In the genomic region with DNA sequence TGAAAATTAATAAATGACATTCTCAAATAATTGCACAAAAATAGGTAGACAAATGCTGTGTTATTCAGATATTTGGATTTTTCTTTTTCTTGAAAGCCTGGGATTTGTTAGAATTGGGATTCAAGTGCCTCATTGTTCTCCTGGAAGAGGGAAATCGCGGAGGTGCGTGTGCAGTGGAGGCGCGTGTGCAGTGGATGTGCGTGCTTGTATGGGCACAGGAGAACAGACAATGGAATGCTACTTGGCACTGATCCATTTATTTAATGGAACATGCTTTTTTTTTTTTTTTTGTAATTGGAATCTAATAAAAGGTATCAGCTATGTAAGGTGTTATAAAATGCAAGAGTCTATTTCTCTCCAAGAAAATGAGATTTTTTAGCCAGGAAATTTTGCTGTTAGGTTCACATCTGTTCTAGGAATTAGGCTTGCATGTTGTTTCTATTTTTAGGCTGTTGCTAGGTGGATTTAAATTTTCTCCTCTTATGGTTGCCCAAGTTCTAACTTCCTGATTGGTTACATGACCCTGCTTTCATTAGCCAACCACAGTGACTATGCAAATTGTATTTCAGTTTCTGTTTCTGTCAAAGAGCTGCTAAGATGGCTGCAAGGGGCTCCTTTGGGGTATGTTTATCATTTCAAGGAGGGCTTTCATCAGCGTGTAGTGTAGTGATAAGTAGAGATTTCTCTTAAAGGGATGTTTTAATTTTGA, we compare ENCODE assay signal across 8 mouse cellular contexts. TPM values are rescaled to one million over a fixed set of nuclear protein-coding genes. Genes with fewer than 3 reads are reported as not detected.
DNase-seq lines count a peak whose midpoint lies in the region; ATAC-seq and TF ChIP-seq lines count a peak whose summit lies in the region.

No protein-coding gene starts in this region.

- H3K9me3 ChIP-seq in heart, embryonic 10.5 days = no peaks in the 10 kb centered on the region
- H3K9me3 ChIP-seq in liver, embryonic 16.5 days (replicated peaks; ENCODE audit: control insufficient read depth, low read length) = no peaks in the 10 kb centered on the region
- no peaks in the 10 kb centered on the region for H3K9me3 ChIP-seq in stomach, embryonic 14.5 days (ENCODE audit: control insufficient read depth, low read depth, low read length)

- no peak overlapping the region for H3K9ac ChIP-seq in liver, embryonic 16.5 days (ENCODE audit: low read depth, low read length)
- H3K9ac ChIP-seq in stomach, embryonic 14.5 days (replicated peaks; ENCODE audit: low read depth, low read length) = no peak overlapping the region

- 80% methylated on average over 7 of the region's 7 CpGs for WGBS in heart, embryonic 10.5 days
- 75% methylated on average over 7 of the region's 7 CpGs for WGBS in liver, embryonic 16.5 days (ENCODE audit: insufficient replicate concordance)
- WGBS in stomach, embryonic 14.5 days = 60% methylated on average over 7 of the region's 7 CpGs

- peak overlapping the region; percentile 22 for H3K4me3 ChIP-seq in layer of hippocampus, adult 2 months
- no peak overlapping the region for H3K4me3 ChIP-seq in heart, embryonic 10.5 days
- H3K4me3 ChIP-seq in liver, embryonic 16.5 days (ENCODE audit: low read depth, low read length) = 0 out of 2 replicates have a peak overlapping the region, but pooled peaks have one; percentile 14
- no peak overlapping the region for H3K4me3 ChIP-seq in stomach, embryonic 14.5 days (ENCODE audit: low read depth, low read length)

- no peak for DNase-seq in layer of hippocampus, adult 2 months (ENCODE audit: low spot score in 2 of 2)
- no peak for DNase-seq in layer of hippocampus, adult 8-10 months (ENCODE audit: low spot score in 2 of 2)
- peak; percentile 88 for DNase-seq in adipocyte (ENCODE audit: low spot score)
- DNase-seq in heart, embryonic 10.5 days (ENCODE audit: low spot score) = no peak
- no peak for DNase-seq in layer of hippocampus, adult 18-20 months (ENCODE audit: low spot score in 2 of 2)
- no peak for DNase-seq in left cerebral cortex, postnatal 4 days

- 0 out of 2 replicates have a peak, but pooled peaks cover 2% of the 10 kb centered on the region for H3K36me3 ChIP-seq in heart, embryonic 10.5 days
- H3K36me3 ChIP-seq in liver, embryonic 16.5 days (ENCODE audit: control insufficient read depth, insufficient read depth) = no peaks in the 10 kb centered on the region
- no peaks in the 10 kb centered on the region for H3K36me3 ChIP-seq in stomach, embryonic 14.5 days (ENCODE audit: control insufficient read depth, insufficient read depth, low read length)

- intact Hi-C loops in left cerebral cortex, postnatal 4 days (cut with DNase I) = loop anchor here (5.0 kb wide), 1 partner anchor 83 kb away; no protein-coding TSS in a partner anchor

- H3K27me3 ChIP-seq in heart, embryonic 10.5 days (ENCODE audit: insufficient read depth, poor library complexity, severe bottlenecking) = no peaks in the 10 kb centered on the region
- H3K27me3 ChIP-seq in liver, embryonic 16.5 days (ENCODE audit: control insufficient read depth, insufficient read depth, low read depth, low read length) = no peaks in the 10 kb centered on the region
- no peaks in the 10 kb centered on the region for H3K27me3 ChIP-seq in stomach, embryonic 14.5 days (ENCODE audit: control insufficient read depth, insufficient read depth, low read length)

- H3K27ac ChIP-seq in layer of hippocampus, adult 2 months = peak overlapping the region; percentile 89
- peak overlapping the region; percentile 69; the same call in 1 of the 2 replicates for H3K27ac ChIP-seq in heart, embryonic 10.5 days
- no peak overlapping the region; the same call in 1 of the 2 replicates for H3K27ac ChIP-seq in liver, embryonic 16.5 days (ENCODE audit: low read length)
- H3K27ac ChIP-seq in stomach, embryonic 14.5 days (ENCODE audit: low read length) = peak overlapping the region; percentile 52; the same call in 1 of the 2 replicates

- peak overlapping the region; percentile 42 for H3K4me2 ChIP-seq in liver, embryonic 16.5 days (ENCODE audit: low read depth, low read length)
- no peak overlapping the region for H3K4me2 ChIP-seq in stomach, embryonic 14.5 days (replicated peaks; ENCODE audit: low read depth, low read length)

- TF ChIP-seq CTCF in layer of hippocampus, adult 2 months (conservative IDR thresholded peaks at IDR 0.05) = no peak

- peak; percentile 32; the same call in 1 of the 2 replicates for ATAC-seq in liver, embryonic 16.5 days (ENCODE audit: low read depth)
- ATAC-seq in stomach, embryonic 14.5 days (ENCODE audit: insufficient number of reproducible peaks, insufficient read depth, low FRiP score, low read depth) = no peak

- peaks cover 10% of the 10 kb centered on the region for H3K4me1 ChIP-seq in heart, embryonic 10.5 days
- peaks cover 34% of the 10 kb centered on the region for H3K4me1 ChIP-seq in liver, embryonic 16.5 days (ENCODE audit: control insufficient read depth, low read depth, low read length)
- H3K4me1 ChIP-seq in stomach, embryonic 14.5 days (ENCODE audit: control insufficient read depth, insufficient read depth, low read length) = peaks cover 8% of the 10 kb centered on the region; the same call in 1 of the 2 replicates

RNA-seq across cellular contexts. Expression of a gene that starts 44.8 kb away (rescaled TPM):
- 100 to 1,000 TPM; 103 to 116 TPM for total RNA-seq in layer of hippocampus, adult 2 months (2021)
- total RNA-seq in layer of hippocampus, adult 8-10 months (2022) = 100 to 1,000 TPM in 1 of 4 experiments, 10 to 100 TPM in 3; 90.9 to 100 (median 97.0) TPM
- 37.7 and 42.4 TPM in 2 replicates for polyA plus RNA-seq in heart, embryonic 10.5 days (2016; fragmentation: Nextera tagmentation; extraction: Ambion mirVana)
- 15.9 and 18.0 TPM in 2 replicates for polyA plus RNA-seq in liver, embryonic 16.5 days (2015; fragmentation: Nextera tagmentation; extraction: Ambion mirVana)
- polyA plus RNA-seq in stomach, embryonic 14.5 days (2014; fragmentation: Nextera tagmentation; extraction: Ambion mirVana) = 49.9 and 59.3 TPM in 2 replicates
- total RNA-seq in layer of hippocampus, adult 18-20 months (2021) = 100 to 1,000 TPM; 103 to 122 TPM
- 100 to 1,000 TPM; 142 TPM for total RNA-seq in left cerebral cortex, postnatal 4 days (2021)

Comparison
In these comparisons a context has a peak if more than half of its experiments do, and no peak if none do; other contexts are left out.
1. H3K4me3 ChIP-seq: peak in layer of hippocampus, adult 2 months (single experiment) and liver, embryonic 16.5 days (single experiment); none in heart, embryonic 10.5 days (single experiment) and stomach, embryonic 14.5 days (single experiment).